Mouse (Mus musculus) hindbrain, embryonic 16.5 days (tissue): Measurements from ENCODE around the gene Krtap4-2. TPM values are rescaled to one million over a fixed set of nuclear protein-coding genes. Genes with fewer than 3 reads are reported as not detected.
"Not testable (repeated sequence)": the region's sequence is repeated elsewhere in the genome, so short reads cannot be mapped to it uniquely, and the experiment has no call there.

Experiments used
- ATAC-seq: fragments of 200-750 bp; cut with Nextera tagmentation; 2 replicates; pipeline ENCODE4 v1.8.0; 2017; ENCODE audit warnings: moderate TSS enrichment, moderate library complexity
- H3K27ac ChIP-seq: fragments of 300-500 bp; sonication (generic); 2 replicates; pipeline ENCODE4 v1.5.1; 2014; ENCODE audit warnings: low read depth, mild to moderate bottlenecking, control low read depth, low read length, moderate library complexity
- H3K27me3 ChIP-seq: fragments of 300-500 bp; sonication (generic); replicated peaks from 2 replicates; pipeline ENCODE4 v1.6.1; 2014; ENCODE audit warnings: low read length; ENCODE audit not compliant: control insufficient read depth, insufficient read depth
- H3K36me3 ChIP-seq: fragments of 300-500 bp; sonication (generic); 2 replicates; pipeline ENCODE4 v1.6.1; 2014; ENCODE audit warnings: mild to moderate bottlenecking, low read length, moderate library complexity, mixed read lengths; ENCODE audit not compliant: control insufficient read depth, insufficient read depth
- H3K4me1 ChIP-seq: fragments of 300-500 bp; sonication (generic); 2 replicates; pipeline ENCODE4 v1.6.1; 2014; ENCODE audit warnings: low read depth, low read length; ENCODE audit not compliant: control insufficient read depth, insufficient read depth
- H3K4me2 ChIP-seq: fragments of 300-500 bp; sonication (generic); 2 replicates; pipeline ENCODE4 v1.6.1; 2014; ENCODE audit warnings: mild to moderate bottlenecking, low read length, control low read depth, moderate library complexity
- H3K4me3 ChIP-seq: fragments of 300-500 bp; sonication (generic); 2 replicates; pipeline ENCODE4 v1.5.1; 2014; ENCODE audit warnings: mild to moderate bottlenecking, low read length, control low read depth, moderate library complexity
- H3K9ac ChIP-seq: fragments of 300-500 bp; sonication (generic); 2 replicates; pipeline ENCODE4 v1.6.1; 2014; ENCODE audit warnings: low read depth, mild to moderate bottlenecking, control low read depth, low read length, moderate library complexity
- H3K9me3 ChIP-seq: fragments of 300-500 bp; sonication (generic); 2 replicates; pipeline ENCODE4 v1.6.1; 2014; ENCODE audit warnings: mild to moderate bottlenecking, low read length, moderate library complexity; ENCODE audit not compliant: control insufficient read depth
- WGBS: fragments of 180-500 bp; shearing (Covaris S2); extraction: QIAGEN DNeasy Blood & Tissue Kit; methylation state at CpG from one replicate; pipeline ENCODE4 v1.1.7; 2014; 5-methylcytosine and 5-hydroxymethylcytosine counted together
- polyA plus RNA-seq: library from polyadenylated mRNA; unstranded; fragments of >200 nt; fragmentation: Nextera tagmentation; extraction: Ambion mirVana; gene quantifications from 2 replicates; pipeline ENCODE4 v1.2.1, GENCODE M21; 2015

Krtap4-2 gene
- polyA plus RNA-seq = not detected in 2 replicates

- Histone ChIP-seq H3K27me3 (no peaks in the 10 kb centered on the region), H3K27ac (no peak within 1 kb of the TSS), H3K4me3 (no peak within 1 kb of the TSS), H3K9ac (no peak within 1 kb of the TSS), H3K9me3 (no peaks in the 10 kb centered on the region), H3K4me1 (no peaks in the 10 kb centered on the region), H3K4me2 (no peak within 1 kb of the TSS), H3K36me3 (no peaks in the 10 kb centered on the region)
- 39% methylated on average over 8 of the region's 8 CpGs for WGBS
- no peak for ATAC-seq
Observed at GRCm38 (mm10) chr11:99634653-99635134, at the start of gene Krtap4-2. Gene Krtap4-2, minus strand, starts transcription at chr11:99635084.

DNA sequence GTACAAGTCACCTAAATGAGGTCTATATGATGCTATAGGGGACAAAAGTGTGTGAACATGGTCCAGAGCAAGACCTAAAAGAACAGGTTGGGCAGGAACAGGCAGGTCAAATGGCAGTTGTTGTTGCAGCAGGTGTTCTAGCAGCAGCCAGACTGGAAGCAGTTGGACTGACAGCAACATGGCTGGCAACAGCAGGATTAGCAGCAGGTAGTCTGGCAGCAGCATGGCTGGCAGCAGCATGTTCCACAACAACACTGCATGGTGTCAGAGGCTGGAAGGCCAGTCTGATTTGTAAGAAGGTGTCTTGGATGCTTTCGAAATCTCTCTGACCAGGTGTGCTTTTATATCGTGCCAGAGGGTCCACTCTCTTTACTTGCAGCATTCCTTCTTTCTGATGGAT, 48.6 kb upstream of the Krtap4-2 start:
- WGBS = 92% methylated on average over 2 of the region's 2 CpGs
- H3K27ac ChIP-seq = no peak overlapping the region
- H3K9me3 ChIP-seq = no peaks in the 10 kb centered on the region
- H3K4me2 ChIP-seq = no peak overlapping the region
- H3K4me1 ChIP-seq = no peaks in the 10 kb centered on the region
- no peak for ATAC-seq
- H3K36me3 ChIP-seq = no peaks in the 10 kb centered on the region
- no peaks in the 10 kb centered on the region for H3K27me3 ChIP-seq
- no peak overlapping the region for H3K9ac ChIP-seq
- no peak overlapping the region for H3K4me3 ChIP-seq

- Histone ChIP-seq H3K27ac (no peak within 1 kb of the TSS), H3K27me3 (no peaks in the 10 kb centered on the region), H3K36me3 (no peaks in the 10 kb centered on the region), H3K4me2 (no peak within 1 kb of the TSS), H3K4me1 (no peaks in the 10 kb centered on the region), H3K9ac (no peak within 1 kb of the TSS), H3K4me3 (no peak within 1 kb of the TSS), H3K9me3 (no peaks in the 10 kb centered on the region)
- ATAC-seq = no peak
Observed at GRCm38 (mm10) chr11:99665860-99666259, 31.0 kb upstream of the Krtap4-2 start, which contains the start of gene Krtap4-6. Gene Krtap4-6, minus strand, starts transcription at chr11:99665960.

GRCm38 (mm10) chr11:99662802-99663201, 27.9 kb upstream of the Krtap4-2 start:
- Histone ChIP-seq H3K36me3 (no peaks in the 10 kb centered on the region), H3K9me3 (no peaks in the 10 kb centered on the region), H3K4me1 (no peaks in the 10 kb centered on the region), H3K27me3 (no peaks in the 10 kb centered on the region), H3K4me3 (no peak overlapping the region), H3K9ac (no peak overlapping the region), H3K27ac (no peak overlapping the region), H3K4me2 (no peak overlapping the region)
- no peak for ATAC-seq
- 92% methylated on average over 10 of the region's 10 CpGs for WGBS

- no peak for ATAC-seq
- Histone ChIP-seq H3K9ac (no peak overlapping the region), H3K4me1 (no peaks in the 10 kb centered on the region), H3K4me2 (no peak overlapping the region), H3K36me3 (no peaks in the 10 kb centered on the region), H3K9me3 (no peaks in the 10 kb centered on the region), H3K4me3 (no peak overlapping the region), H3K27ac (no peak overlapping the region), H3K27me3 (no peaks in the 10 kb centered on the region)
- 96% methylated on average over 4 of the region's 4 CpGs for WGBS
Observed at GRCm38 (mm10) chr11:99659256-99659655, 24.4 kb upstream of the Krtap4-2 start.

GRCm38 (mm10) chr11:99658467-99659010, 23.7 kb upstream of the Krtap4-2 start, which contains the start of gene Gm11563:
Gene Gm11563, minus strand, starts transcription at chr11:99658960.
- H3K9ac ChIP-seq, H3K27ac ChIP-seq, H3K4me2 ChIP-seq, H3K4me1 ChIP-seq, H3K27me3 ChIP-seq, H3K36me3 ChIP-seq, H3K9me3 ChIP-seq, H3K4me3 ChIP-seq, ATAC-seq: not testable (repeated sequence)
- 72% methylated on average over 10 of the region's 10 CpGs for whole genome bisulfite sequencing

DNA sequence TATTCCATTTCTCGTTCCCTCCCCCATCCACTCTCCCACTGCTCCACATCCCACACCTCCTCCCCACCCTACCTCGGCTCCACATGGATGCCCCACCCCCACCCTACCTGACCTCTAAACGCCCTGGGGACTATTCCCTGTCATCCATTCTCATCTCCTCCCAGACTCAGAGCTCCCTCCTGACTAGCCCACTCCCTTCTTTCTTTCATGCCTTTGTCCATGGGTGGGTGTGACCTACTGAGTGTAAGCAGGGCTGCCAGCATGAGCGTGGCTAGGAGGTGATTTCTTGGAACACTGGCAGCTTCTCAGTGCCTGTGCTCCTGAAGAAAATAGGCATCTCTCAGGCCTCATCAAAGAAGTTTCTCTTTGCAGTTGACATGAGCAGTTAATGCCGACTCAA, 22.2 kb upstream of the Krtap4-2 start:
- H3K9ac ChIP-seq = no peak overlapping the region
- H3K27me3 ChIP-seq = no peaks in the 10 kb centered on the region
- H3K36me3 ChIP-seq = no peaks in the 10 kb centered on the region
- no peak overlapping the region for H3K4me2 ChIP-seq
- 46% methylated on average over 5 of the region's 5 CpGs for WGBS
- H3K27ac ChIP-seq = no peak overlapping the region
- no peaks in the 10 kb centered on the region for H3K4me1 ChIP-seq
- no peaks in the 10 kb centered on the region for H3K9me3 ChIP-seq
- no peak for ATAC-seq
- no peak overlapping the region for H3K4me3 ChIP-seq

DNA sequence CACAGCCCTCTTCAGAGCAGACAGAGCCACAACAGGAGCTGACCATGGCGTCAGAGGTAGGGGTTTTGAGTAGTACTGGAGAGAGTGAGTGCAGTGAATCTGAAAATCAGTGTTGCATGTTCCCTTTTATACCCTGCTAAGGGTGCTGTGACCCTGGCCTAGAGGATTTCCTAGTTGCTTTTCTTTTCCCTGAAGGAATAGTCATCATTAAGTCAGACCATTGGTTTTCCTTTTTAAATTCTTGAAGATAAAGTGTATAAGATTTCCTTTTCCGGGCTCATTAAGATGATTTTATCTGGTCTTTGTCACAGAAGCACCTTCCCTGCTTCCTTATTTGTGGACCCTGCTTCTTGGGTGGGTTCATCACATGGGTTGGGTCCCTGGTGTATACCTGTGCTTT, 15.3 kb upstream of the Krtap4-2 start, which contains the start of gene Gm11555:
Gm11555 (minus strand) TSS at position 101 of the 400 bp plus-strand sequence.
- Histone ChIP-seq H3K9me3 (no peaks in the 10 kb centered on the region), H3K27me3 (no peaks in the 10 kb centered on the region), H3K36me3 (no peaks in the 10 kb centered on the region), H3K4me2 (no peak within 1 kb of the TSS), H3K4me1 (no peaks in the 10 kb centered on the region), H3K9ac (no peak within 1 kb of the TSS), H3K4me3 (no peak within 1 kb of the TSS), H3K27ac (no peak within 1 kb of the TSS)
- no peak for ATAC-seq
- WGBS = 77% methylated on average over 2 of the region's 2 CpGs

DNA sequence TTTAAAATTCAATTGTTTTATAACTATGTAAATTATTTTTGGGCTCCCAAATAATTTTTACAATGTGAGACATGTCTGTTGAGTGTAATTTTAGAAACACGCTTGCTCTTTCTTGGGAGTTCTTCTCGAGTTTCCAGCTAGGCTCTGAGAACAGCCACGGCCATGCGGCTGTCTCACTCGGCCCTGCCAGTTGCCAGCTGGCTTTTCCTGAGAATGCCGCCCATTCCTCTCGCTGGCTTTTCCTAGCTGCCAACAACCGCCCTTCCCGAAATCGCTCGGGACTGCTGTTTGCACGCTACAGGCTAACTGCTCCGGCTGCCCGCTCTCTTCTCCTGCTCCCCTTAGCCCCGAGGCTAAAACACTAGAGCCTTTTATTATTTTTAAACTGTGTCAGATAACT, 11.6 kb upstream of the Krtap4-2 start:
- H3K27me3 ChIP-seq = no peaks in the 10 kb centered on the region
- ATAC-seq = no peak
- 85% methylated on average over 15 of the region's 15 CpGs for WGBS
- no peaks in the 10 kb centered on the region for H3K9me3 ChIP-seq
- H3K9ac ChIP-seq = no peak overlapping the region
- no peaks in the 10 kb centered on the region for H3K4me1 ChIP-seq
- H3K27ac ChIP-seq = no peak overlapping the region
- no peak overlapping the region for H3K4me3 ChIP-seq
- H3K4me2 ChIP-seq = no peak overlapping the region
- no peaks in the 10 kb centered on the region for H3K36me3 ChIP-seq
